Mouse (Mus musculus) heart, embryonic 15.5 days (tissue): Measurements from ENCODE around the gene 4930539E08Rik. TPM values are rescaled to one million over a fixed set of nuclear protein-coding genes. Genes with fewer than 3 reads are reported as not detected.

ENCODE experiments used
- ATAC-seq: fragments of 200-750 bp; cut with Nextera tagmentation; replicated peaks from 2 replicates; pipeline ENCODE4 v1.8.0; 2017; ENCODE audit warnings: low read depth, moderate TSS enrichment; ENCODE audit not compliant: insufficient number of reproducible peaks, insufficient read depth, low FRiP score
- H3K27ac ChIP-seq: fragments of 300-500 bp; sonication (generic); 2 replicates; pipeline ENCODE4 v1.5.1; 2015; ENCODE audit warnings: mild to moderate bottlenecking, inconsistent platforms
- H3K27me3 ChIP-seq: fragments of 300-500 bp; sonication (generic); 2 replicates; pipeline ENCODE4 v1.6.1; 2015; ENCODE audit warnings: inconsistent platforms
- H3K36me3 ChIP-seq: fragments of 300-500 bp; sonication (generic); 2 replicates; pipeline ENCODE4 v1.6.1; 2015; ENCODE audit warnings: mild to moderate bottlenecking, inconsistent platforms
- H3K4me1 ChIP-seq: fragments of 300-500 bp; sonication (generic); replicated peaks from 2 replicates; pipeline ENCODE4 v1.6.1; 2015; ENCODE audit warnings: inconsistent platforms
- H3K4me2 ChIP-seq: fragments of 300-500 bp; sonication (generic); 2 replicates; pipeline ENCODE4 v1.6.1; 2015; ENCODE audit warnings: inconsistent platforms, mild to moderate bottlenecking, moderate library complexity
- H3K4me3 ChIP-seq: fragments of 300-500 bp; sonication (generic); 2 replicates; pipeline ENCODE4 v1.5.1; 2015; ENCODE audit warnings: mild to moderate bottlenecking, inconsistent platforms
- H3K9ac ChIP-seq: fragments of 300-500 bp; sonication (generic); 2 replicates; pipeline ENCODE4 v1.6.1; 2015; ENCODE audit warnings: mild to moderate bottlenecking, inconsistent platforms
- H3K9me3 ChIP-seq: fragments of 300-500 bp; sonication (generic); replicated peaks from 2 replicates; pipeline ENCODE4 v1.6.1; 2016; ENCODE audit warnings: inconsistent platforms
- WGBS: fragments of 180-500 bp; shearing (Covaris S2); methylation state at CpG from one replicate; pipeline ENCODE4 v1.1.7; 2015; ENCODE audit warnings: mixed read lengths; 5-methylcytosine and 5-hydroxymethylcytosine counted together
- polyA plus RNA-seq: library from polyadenylated mRNA; unstranded; fragments of >200 nt; fragmentation: Nextera tagmentation; extraction: Ambion mirVana; gene quantifications from 2 replicates; pipeline ENCODE4 v1.2.1, GENCODE M21; 2015

Gene 4930539E08Rik
- polyA plus RNA-seq, 1 experiment from 2014 or later: 0.04 TPM

DNA sequence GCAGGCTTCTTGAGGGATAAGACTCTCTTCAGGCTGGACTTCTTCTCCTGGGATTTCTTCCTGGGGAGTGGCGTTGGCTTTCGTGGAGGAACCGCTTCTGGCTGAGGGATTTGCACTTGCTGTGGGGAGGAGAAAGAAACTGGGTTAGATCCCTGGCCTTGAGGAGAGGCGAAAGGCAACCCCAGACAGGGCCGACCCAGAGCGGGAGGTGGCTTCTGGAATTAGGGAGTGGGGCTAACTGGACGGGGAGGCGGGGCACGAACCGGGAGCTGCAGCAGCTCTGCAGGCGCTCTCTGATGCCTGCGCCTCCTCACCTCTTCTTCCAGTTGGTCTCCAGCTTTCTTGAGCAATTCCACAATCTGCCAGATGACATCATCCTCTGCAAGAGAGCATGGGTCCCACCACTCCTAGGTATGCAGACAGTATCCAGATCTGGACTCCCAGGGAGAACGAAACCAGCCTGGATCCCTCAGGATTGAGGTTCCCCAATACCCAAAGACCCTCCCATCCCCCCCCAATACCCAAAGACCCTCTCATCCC is 9.7 kb downstream of the 4930539E08Rik start:
- Histone ChIP-seq H3K9ac (no peak overlapping the region), H3K27me3 (peaks cover 5% of the 10 kb centered on the region; the same call in 1 of the 2 replicates), H3K36me3 (no peaks in the 10 kb centered on the region), H3K4me1 (peaks cover 9% of the 10 kb centered on the region), H3K9me3 (no peaks in the 10 kb centered on the region), H3K4me3 (no peak overlapping the region), H3K4me2 (no peak overlapping the region), H3K27ac (no peak overlapping the region)
- 65% methylated on average over 13 of the region's 13 CpGs for WGBS
- ATAC-seq: no peak

DNA sequence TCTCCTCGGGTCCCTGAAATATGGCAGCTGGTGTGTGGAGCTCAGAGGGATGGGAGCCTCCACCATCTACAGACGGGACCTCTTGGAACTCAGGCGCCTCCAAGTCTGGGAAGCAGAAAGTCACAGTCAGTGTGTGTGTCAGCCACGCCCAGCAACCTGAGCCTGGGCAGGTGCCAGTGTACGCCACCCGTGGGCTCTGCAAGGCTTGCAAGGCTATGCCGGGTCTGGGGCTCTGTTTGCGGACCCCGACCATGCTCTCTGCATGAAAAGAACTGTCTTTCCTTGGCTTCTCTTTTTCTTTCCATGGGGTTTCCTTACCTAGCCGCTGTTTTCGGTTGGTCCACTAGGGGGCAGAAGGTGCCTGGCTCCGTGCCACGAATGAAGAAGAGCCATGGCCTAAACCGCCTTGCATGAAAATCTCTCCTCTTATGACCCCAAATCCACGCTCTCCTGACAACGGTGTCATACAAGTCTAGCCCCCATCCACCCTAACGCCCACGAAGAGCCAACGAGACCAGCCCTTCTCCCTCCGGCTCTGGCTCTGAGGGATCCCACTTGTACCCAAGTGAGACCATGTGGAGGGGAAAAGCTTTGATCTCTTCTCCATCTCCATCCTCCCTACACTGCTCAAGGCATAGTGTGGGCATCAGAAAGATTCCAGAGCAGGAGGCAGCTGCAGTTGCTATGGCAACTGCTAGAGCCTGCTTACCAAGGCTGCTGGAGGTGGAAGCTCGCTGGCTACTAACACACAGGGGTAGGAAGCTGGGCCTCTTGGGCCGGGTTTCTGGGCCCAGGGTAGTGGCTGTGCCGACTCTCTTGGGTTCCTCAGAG is 10.4 kb downstream of the 4930539E08Rik start:
- Histone ChIP-seq H3K4me2 (no peak overlapping the region), H3K27me3 (0 out of 2 replicates have a peak, but pooled peaks cover 5% of the 10 kb centered on the region), H3K4me1 (peaks cover 9% of the 10 kb centered on the region), H3K27ac (no peak overlapping the region), H3K4me3 (no peak overlapping the region), H3K9me3 (no peaks in the 10 kb centered on the region), H3K9ac (peak overlapping the region; percentile 17; the same call in 1 of the 2 replicates), H3K36me3 (no peaks in the 10 kb centered on the region)
- 33% methylated on average over 23 of the region's 23 CpGs for WGBS
- ATAC-seq: no peak

DNA sequence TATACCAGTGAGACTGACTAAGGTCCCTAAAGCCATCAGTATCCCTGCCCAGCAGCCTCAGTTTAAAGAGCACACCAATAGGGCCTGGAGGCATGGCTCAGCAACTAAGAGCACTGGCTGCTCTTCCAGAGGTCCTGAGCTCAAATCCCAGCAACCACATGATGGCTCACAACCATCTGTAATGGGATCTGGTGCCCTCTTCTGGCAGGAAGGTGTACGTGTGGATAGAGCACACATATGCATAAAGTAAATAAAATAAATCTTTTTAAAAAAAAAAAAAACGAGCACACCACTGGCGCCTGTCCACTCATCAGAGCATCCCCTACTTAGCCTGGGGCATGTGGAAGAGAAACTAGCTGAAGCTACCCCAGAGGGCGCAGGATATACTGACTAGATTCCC is 13.6 kb downstream of the 4930539E08Rik start:
- no peak for ATAC-seq

DNA sequence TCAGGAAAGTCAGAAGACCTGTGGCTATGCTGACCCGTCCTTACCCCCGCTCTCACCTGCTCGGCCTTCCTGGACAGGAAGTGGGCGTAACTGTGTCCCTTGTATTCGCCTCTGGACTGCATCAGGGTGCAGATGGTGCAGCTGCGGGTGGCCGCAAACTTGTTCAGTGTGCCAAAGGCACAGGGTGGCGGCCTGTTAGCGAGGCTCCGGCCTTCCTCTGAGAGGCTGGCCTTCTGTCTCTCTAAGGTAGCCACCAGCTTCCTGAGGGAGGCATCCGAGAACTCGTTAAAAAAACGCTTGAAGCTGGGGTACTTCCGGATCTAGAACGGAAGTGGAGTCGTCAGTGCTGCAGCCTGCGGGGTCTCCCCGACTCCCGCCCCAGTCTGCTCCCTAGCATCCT is 15.7 kb downstream of the 4930539E08Rik start:
- H3K27ac ChIP-seq: no peak overlapping the region
- H3K27me3 ChIP-seq: no peaks in the 10 kb centered on the region
- H3K4me2 ChIP-seq: no peak overlapping the region
- no peak overlapping the region for H3K4me3 ChIP-seq
- no peak for ATAC-seq
- H3K9ac ChIP-seq: no peak overlapping the region
- no peaks in the 10 kb centered on the region for H3K36me3 ChIP-seq
- WGBS: 73% methylated on average over 19 of the region's 19 CpGs
- H3K9me3 ChIP-seq: no peaks in the 10 kb centered on the region
- H3K4me1 ChIP-seq: peaks cover under 1% of the 10 kb centered on the region; the same call in 1 of the 2 replicates

More for the DNA sequence above, 13.6 kb downstream of the 4930539E08Rik start:
- Histone ChIP-seq H3K9ac (no peak overlapping the region), H3K27ac (no peak overlapping the region), H3K4me1 (peaks cover 4% of the 10 kb centered on the region; the same call in 1 of the 2 replicates), H3K9me3 (no peaks in the 10 kb centered on the region), H3K27me3 (0 out of 2 replicates have a peak, but pooled peaks cover 5% of the 10 kb centered on the region), H3K4me2 (no peak overlapping the region), H3K36me3 (no peaks in the 10 kb centered on the region), H3K4me3 (no peak overlapping the region)
- 67% methylated on average over 4 of the region's 4 CpGs for WGBS

DNA sequence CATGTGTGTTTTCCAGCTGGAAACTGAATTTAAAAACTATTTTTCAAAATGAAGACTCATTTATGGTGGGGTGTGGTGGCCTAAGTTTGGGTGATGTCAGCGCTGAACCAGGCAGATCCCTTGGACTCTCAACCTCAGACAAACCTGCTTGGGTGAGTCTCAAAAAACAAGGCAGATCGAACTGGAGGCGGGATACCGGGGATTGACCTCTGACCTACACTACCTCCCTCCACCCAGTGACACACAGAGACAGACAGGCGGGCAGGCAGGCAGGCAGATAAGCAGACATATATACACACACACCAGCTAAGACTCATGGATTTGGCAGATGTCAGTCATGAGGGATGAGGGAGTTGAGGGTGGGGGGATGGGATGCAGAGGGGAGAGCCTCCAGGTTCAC is 16.9 kb downstream of the 4930539E08Rik start:
- ATAC-seq: no peak
- WGBS: 70% methylated on average over 5 of the region's 5 CpGs
- H3K4me2 ChIP-seq: no peak overlapping the region
- no peak overlapping the region for H3K9ac ChIP-seq
- no peaks in the 10 kb centered on the region for H3K4me1 ChIP-seq
- H3K27ac ChIP-seq: no peak overlapping the region
- H3K36me3 ChIP-seq: no peaks in the 10 kb centered on the region
- no peaks in the 10 kb centered on the region for H3K27me3 ChIP-seq
- no peak overlapping the region for H3K4me3 ChIP-seq
- H3K9me3 ChIP-seq: no peaks in the 10 kb centered on the region

DNA sequence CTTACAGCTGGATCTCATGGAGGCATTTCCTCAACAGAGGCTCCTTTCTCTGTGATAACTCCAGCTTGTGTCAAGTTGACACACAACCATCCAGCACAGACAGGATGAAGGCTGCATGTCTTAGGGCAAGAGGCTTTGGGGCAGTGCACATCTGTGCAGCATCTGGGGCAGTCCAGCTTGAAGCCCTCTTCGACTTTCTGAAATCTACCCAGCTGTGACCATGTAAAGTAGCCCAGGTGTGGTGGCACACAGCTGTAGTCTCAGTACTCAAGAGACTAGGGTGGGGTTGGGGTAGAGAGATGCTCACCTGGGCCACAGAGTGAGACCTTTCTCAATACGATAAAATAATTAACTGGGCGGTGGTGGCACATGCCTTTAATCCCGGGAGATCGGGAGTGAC is 17.3 kb downstream of the 4930539E08Rik start:
- Histone ChIP-seq H3K27ac (no peak overlapping the region), H3K4me2 (no peak overlapping the region), H3K9me3 (no peaks in the 10 kb centered on the region), H3K36me3 (no peaks in the 10 kb centered on the region), H3K4me3 (no peak overlapping the region), H3K27me3 (no peaks in the 10 kb centered on the region), H3K9ac (no peak overlapping the region), H3K4me1 (no peaks in the 10 kb centered on the region)
- no peak for ATAC-seq
- 85% methylated on average over 5 of the region's 5 CpGs for WGBS

DNA sequence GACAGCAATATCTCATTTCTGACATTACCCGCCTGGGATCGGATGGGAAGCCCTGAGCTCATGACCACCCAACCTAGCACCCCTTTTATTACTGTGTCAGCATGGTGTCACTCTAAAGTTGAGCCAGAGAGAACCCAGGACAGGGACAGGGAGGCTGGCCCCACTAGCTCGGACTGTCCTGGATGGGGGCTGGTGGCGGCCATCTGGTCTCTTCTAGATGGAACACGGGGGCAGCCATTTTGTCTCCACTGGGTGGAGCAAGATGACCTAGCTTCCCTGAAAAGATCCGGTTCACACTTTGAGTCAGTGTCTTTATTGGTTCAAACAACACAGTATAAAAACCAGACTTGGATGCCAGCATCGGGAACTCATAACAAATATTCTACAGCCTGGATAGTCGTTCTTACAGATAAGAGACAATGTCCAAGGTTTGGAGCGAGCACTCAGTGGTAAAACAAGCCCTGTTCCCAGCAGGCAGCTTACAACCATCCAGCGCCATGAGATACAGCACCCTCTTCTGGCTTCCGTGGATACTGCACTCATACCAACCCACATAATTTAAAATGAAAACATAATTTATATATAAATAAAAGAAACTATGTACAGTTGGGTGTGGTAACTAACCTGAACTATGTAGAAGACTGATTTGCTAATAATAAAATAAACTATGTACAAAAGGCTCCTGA is 18.9 kb downstream of the 4930539E08Rik start:
- Histone ChIP-seq H3K36me3 (no peaks in the 10 kb centered on the region), H3K4me3 (no peak overlapping the region), H3K9me3 (no peaks in the 10 kb centered on the region), H3K27ac (no peak overlapping the region), H3K4me2 (no peak overlapping the region), H3K9ac (no peak overlapping the region), H3K27me3 (no peaks in the 10 kb centered on the region), H3K4me1 (no peaks in the 10 kb centered on the region)
- ATAC-seq: no peak
- 89% methylated on average over 11 of the region's 11 CpGs for WGBS

DNA sequence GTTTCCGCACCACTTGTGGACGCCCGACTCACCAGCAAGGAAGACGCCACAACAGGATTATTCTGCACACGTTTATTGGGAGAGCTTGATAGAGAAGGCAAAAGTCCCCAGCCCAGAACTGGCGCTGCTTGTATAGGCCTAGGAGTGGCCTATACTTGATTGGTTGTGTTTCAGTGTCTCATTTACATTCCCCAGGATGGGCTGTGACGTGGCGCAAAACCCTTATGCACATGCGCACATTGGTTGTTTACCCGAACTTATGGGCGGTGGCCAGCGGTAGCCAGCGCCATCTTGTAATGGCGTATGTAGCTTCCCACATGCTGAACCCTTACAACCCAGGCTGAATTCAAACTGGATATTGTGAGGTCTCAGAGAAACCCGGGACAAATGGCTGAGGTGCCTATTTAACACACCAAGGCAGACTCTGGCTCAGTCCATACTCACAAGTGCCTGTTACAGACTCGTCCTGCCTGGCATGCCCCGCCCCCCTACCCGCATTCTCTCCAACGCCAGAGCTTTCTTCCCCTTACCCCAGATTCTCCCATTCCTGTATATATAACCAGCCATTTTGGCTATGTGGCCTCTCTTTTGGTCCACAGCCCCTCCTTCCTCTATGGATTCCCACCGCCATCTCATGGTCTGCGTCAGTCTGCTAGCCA is 19.8 kb downstream of the 4930539E08Rik start:
- no peak overlapping the region for H3K4me2 ChIP-seq

DNA sequence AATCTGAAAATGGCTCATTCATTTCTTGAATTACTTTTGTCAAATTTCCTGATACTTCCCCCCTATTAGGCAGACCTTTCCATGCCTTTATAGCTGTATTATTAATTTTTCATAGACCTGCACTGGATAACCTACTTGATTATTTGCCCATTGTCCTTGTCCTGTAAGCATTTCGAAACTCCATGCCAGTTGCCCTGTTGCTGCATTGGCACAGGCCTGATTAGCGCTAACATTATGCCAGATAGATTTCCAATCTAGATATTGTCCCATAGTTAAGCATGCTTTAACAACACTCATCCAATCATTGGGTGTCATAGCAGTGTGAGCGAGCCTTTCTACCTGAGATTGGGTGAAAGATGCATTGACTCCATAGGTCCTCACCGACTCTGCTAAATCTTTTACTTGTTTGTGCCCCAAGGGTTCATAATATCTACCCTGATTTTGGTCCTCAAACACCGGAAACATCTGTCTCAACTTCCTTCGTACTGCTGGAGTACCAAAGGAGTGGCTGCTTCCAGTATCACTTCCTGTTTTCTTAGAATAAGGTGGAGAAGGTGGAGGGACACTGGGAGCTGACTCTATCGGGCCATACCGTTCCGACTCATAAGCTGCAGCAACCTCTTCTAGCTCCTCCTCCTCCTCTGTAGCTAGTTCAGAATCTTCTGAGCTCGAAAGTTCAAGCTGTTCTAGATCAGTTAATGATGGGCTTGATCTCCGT is 20.9 kb downstream of the 4930539E08Rik start:
- Histone ChIP-seq H3K27me3 (no peaks in the 10 kb centered on the region), H3K4me3 (no peak overlapping the region), H3K4me1 (no peaks in the 10 kb centered on the region), H3K9me3 (no peaks in the 10 kb centered on the region; the same call in 1 of the 2 replicates), H3K4me2 (no peak overlapping the region), H3K27ac (no peak overlapping the region), H3K9ac (no peak overlapping the region), H3K36me3 (no peaks in the 10 kb centered on the region)
- ATAC-seq: no peak
- 76% methylated on average over 11 of the region's 11 CpGs for WGBS

More for the DNA sequence above, 19.8 kb downstream of the 4930539E08Rik start:
- H3K36me3 ChIP-seq: no peaks in the 10 kb centered on the region
- no peak overlapping the region for H3K4me3 ChIP-seq
- H3K27me3 ChIP-seq: no peaks in the 10 kb centered on the region
- H3K4me1 ChIP-seq: no peaks in the 10 kb centered on the region
- no peak overlapping the region for H3K9ac ChIP-seq
- 90% methylated on average over 21 of the region's 21 CpGs for WGBS
- no peak overlapping the region for H3K27ac ChIP-seq
- ATAC-seq: no peak
- H3K9me3 ChIP-seq: no peaks in the 10 kb centered on the region

DNA sequence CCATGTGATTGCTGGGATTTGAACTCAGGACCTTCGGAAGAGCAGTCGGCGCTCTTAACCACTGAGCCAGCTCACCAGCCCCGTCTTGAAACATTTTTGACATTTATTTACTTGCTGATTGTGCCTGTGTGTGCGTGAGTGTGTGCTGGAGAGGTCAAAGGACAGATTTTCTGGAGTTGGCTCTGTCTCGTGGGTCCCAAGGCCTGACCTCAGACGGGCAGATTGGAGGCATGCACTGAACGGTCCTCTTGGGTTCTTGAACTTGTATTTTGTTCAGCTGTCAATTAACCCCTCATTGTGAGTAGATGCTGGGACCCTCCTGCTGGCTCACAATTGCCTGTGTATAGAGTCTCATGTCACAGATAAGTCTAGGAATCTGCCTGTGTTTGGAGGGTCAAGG is 28.9 kb downstream of the 4930539E08Rik start:
- no peak overlapping the region for H3K4me3 ChIP-seq
- no peak overlapping the region for H3K9ac ChIP-seq
- no peak overlapping the region for H3K4me2 ChIP-seq
- H3K9me3 ChIP-seq: no peaks in the 10 kb centered on the region; the same call in 1 of the 2 replicates
- H3K36me3 ChIP-seq: no peaks in the 10 kb centered on the region
- WGBS: 85% methylated on average over 8 of the region's 8 CpGs
- no peak for ATAC-seq
- no peaks in the 10 kb centered on the region for H3K4me1 ChIP-seq
- H3K27ac ChIP-seq: no peak overlapping the region
- peaks cover 4% of the 10 kb centered on the region; the same call in 1 of the 2 replicates for H3K27me3 ChIP-seq
